Mouse (Mus musculus) adrenal gland, adult 18-20 months (tissue): ENCODE results near the gene Ap2a2. TPM values are rescaled to one million over a fixed set of nuclear protein-coding genes. Genes with fewer than 3 reads are reported as not detected.

Experiments used
- DNase-seq, 2 experiments: peaks; one replicate each; pipeline ENCODE4 v3.0.0; 2021 to 2022; ENCODE audit warnings: low spot score in 2 of 2
- long read RNA-seq, 2 experiments: library from polyadenylated mRNA; stranded (forward); transcript quantifications; one replicate each; pipeline ENCODE4 v2.0.0; 2021
- total RNA-seq, 2 experiments: library from RNA; stranded (reverse); gene quantifications; 1 replicate in 1 of 2; 2 replicates in 1 of 2; pipeline ENCODE4 v1.2.3; 2021

The Ap2a2 gene
- total RNA-seq, result 10 to 100 TPM; 56.4 to 83.8 TPM
- long read RNA-seq, experiment 1, full-length matches to known transcripts, result 77 of 135 reads
- long read RNA-seq, experiment 1, partial matches to known transcripts, result 7 of 135 reads
- long read RNA-seq, experiment 1, other reads (novel, unspliced or antisense), result 51 of 135 reads
- long read RNA-seq, experiment 2, full-length matches to known transcripts, result 86 of 154 reads
- long read RNA-seq, experiment 2, partial matches to known transcripts, result 29 of 154 reads
- long read RNA-seq, experiment 2, other reads (novel, unspliced or antisense), result 39 of 154 reads

DNA sequence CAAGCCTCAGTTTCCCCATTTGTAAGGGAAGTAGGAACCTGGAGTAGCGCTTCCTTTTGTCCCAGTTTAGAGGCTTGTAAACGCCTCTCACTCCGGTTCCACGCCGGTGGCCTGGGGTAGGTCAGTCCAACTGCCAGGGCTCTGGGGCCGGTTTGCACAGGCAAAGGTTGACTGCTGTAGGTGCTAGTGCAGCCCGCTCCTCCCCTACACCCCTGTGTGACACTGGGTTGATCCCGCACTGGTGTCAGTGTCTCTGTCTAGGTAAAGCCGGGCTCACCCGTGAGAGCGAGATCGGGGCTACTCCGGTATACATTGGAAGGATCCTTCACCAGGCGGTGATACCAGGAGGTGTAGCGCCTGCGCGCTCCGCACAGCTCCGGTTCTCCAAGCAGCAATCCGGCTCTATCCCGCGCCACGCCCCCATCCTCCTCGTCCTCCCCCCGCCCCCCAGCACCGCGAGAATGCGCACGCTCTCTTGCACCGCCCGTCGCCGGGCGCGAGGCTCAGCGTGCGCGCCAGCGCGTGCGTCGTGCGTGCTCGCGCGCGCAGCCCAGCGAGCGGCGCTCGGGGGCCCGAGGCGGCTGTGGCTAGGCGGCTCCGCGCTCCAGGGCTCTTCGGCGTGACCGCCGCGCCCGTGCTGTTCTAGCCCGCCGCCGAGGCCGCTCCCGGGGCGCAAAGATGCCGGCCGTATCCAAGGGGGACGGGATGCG is at the start of gene Ap2a2:
TSS of gene Ap2a2 (plus strand) at position 492 of the 710 bp plus-strand sequence.
- DNase-seq, result peak; percentile 86 to 90

DNA sequence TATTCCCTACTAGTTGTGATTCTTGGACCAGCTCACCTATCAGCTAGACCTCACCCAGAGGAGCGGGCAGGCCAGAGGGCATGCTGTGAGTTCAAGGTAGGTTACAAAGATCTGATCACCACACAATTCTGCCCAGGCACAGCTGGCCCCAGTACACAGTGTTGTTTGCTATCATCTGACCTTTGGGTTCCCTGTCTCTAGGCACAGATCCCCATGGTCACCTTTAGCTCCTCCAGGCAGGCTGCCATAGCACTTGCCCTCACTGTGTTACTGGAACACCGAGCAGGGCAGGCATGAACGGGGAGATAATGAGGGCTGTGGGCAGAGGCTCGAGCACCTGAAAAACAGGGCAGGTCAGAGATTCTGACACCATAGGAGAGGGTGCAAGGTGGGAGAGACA is 44.3 kb upstream of the Ap2a2 start:
- no peak for DNase-seq

DNA sequence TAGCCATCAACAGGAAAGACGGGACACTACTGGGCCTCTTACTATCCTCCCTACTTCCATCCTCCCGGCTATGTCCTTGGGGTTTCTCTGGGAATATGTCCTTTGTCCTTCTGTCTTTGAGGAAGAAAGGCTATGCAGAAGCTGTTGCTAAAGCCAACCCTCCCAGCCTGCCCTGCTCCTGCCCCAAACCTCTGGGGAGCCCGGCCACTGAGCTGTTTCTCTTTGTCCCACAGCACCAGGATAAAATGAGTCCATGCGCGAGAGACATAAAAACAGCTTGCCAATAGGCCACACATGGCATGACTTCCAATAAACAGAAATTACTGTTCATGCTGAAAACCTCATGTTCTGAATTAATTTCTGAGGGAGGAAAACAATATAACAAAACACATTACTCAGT is 43.7 kb upstream of the Ap2a2 start:
- DNase-seq, result no peak

DNA sequence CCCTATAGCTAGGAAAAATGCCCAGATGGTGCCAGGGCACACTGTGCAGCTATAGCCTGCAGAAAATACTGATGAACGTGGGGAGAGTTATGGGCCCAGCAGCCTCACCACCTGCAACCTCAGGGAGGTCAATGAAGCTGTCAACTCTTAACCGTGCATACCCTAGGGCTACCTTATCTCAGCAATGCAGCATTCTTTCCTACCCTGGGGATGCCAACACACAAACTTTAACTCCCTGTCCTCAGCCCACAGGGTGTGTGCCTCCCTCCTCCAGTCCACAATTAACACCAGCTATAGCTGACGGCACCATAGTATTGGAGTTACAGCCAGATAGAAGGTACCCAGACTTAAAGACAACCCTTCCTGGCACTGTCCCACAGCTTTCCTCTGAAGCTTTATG is 43.0 kb upstream of the Ap2a2 start:
- DNase-seq, result no peak

DNA sequence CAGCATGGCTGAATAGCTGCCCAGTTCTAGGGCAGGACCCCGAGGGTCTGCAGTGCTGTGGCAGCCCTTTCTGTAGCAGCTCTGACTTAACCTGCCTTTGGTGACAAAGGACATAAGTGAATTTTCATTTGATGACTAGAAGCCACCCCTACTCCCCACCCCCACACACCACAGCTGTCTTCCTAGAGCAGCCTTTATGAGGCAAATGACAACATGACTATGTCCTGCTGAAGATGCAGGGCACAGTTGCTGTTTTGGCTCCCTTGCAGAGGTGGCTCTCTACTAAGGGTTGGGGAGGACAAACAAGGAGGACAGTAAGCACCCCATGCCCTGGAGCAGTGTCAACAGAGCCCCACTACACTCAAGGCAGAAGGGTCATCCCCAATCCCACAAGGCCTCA is 42.2 kb upstream of the Ap2a2 start:
- no peak for DNase-seq

DNA sequence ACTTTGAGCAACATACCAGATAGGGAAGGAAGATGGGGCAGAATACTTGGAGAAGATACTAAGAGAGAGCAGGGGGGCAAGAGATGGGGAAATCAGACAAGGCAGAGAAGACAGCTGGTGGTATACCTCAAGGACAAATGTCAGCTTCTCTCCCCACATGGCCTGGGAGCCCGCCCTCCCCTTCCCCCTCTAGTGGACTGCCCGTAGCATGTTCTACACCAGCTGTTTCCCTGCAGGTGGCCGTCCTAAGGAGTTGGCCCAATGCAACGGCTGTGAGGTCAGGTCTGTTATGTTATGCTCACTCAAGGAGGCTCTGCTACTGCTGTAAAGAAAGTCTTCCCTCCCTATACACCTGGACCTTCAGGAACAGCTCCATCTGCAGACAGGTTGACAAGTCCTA is 39.0 kb upstream of the Ap2a2 start:
- no peak for DNase-seq

DNA sequence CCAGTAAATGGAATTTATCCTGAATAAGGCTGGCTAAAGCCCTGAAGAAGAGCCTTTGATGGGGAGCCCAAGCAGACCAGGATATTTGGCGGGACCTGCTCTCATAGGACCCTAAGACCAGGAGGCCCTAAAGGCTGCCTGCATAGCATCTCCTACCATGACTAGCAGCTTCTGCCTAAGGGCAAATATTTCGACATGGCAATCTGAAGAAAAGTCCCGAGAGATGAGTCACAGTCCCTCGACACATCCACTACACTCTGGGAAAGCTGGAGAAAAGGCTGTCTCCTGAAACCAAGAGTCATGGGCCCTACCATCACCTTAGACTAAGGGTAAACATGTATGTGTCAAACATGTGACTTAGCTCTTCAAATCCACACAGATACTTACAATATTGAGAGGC is 37.7 kb upstream of the Ap2a2 start:
- no peak for DNase-seq

DNA sequence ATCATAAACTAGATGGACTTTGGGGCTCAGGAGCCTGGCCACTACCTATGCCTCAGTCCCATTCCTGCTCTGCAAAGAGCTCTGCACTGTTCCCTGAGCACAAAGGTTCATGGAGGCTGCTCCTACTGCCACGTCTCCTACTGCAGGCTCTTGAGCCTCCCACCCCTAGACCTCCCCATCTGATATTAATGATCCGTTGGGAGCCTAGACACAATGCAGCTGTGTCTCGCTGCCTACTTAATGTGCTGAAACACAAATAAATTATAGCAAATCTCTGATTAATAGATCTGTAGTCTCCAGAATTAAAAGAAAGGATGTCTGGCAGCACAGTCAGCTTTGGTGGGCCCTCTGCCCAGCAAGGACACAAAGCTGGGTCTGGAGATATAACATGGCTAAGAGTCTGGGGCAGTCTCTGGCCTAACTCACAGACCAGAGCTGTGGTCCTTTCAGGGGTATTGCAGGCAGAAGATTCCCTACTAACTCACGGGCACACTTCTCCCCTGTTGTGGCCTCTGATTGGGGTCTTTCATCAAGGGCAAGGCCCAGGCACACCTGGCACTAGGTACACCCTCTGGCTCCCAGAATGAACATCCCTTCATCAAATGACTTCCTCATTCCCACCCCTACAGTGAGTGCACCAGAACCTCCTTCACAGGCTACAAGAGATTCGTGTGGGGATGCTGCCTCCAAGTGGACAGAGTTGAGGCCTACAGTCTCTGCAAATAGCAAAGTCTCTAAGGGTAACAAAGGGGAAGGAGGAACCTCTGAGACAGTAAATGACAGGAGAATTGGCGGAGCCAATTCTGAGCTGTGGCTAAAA is 37.0 kb upstream of the Ap2a2 start:
- peak; percentile 66 to 72 for DNase-seq

DNA sequence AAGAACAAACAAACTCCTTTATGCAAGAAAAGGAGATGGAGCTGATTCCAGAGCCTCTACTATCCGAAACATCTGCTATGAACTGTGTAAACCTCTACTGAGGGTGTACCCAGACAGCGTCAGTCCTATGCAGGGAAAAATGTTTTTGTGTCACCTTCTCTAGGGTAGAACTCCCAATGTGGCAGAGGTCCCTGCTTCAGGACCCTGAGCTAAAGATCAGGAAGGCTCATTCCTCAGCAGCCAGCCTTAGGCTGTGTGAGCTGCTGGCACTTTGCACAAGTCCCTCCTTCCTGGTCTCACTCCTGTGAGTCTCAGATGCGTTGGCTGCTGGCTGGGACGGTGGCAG is 36.4 kb upstream of the Ap2a2 start:
- DNase-seq, result no peak

DNA sequence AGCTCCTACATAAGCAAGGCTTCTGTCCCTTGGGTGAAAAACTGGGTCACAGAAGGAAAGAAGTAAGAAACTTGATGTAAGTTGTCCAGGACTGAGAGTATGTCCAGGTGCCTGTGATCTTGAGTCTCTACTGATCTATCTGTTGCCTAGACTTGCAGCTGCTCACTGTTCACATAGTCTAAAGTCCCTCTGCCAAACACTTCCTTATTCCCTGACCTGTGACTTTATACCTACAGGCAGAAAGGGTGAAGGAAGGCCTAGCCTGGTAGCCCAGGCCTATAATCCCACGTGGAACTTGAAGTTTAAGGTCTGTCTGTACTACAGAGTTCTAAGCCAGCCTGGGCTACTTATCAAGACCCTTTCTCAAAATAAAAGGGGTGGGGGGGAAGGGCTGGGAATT is 26.4 kb upstream of the Ap2a2 start:
- no peak for DNase-seq

DNA sequence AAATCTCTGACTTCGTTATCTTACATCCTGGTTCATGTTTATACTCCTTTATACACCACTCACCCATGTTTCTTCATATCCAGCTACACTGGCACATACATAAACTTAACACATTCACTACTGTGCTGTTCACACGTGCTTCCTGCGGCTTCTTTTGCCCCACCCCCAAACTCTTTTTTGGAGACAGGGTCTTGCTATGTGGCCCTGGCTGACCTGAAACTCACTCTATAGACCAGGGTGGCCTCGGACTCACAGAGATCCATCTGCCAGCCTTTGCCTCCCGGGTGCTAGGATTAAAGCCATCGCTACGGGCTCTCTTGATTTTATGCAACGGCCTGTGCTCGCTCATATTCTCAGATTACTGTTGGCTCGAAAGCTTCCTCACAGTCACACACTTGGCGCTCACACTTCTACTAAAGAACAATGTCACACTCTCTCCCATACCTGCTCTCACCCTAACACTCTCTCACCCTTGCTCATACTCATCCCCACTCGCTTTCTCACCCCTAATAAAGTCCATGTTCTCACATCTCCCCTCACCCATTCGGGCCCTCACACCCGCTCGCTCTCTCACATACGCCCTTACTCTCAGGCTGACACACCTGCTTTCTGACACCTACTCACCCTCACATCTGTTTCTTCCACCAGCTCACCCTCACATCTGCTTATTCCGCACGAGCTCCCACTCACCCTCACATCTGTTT is 23.0 kb upstream of the Ap2a2 start:
- no peak for DNase-seq

DNA sequence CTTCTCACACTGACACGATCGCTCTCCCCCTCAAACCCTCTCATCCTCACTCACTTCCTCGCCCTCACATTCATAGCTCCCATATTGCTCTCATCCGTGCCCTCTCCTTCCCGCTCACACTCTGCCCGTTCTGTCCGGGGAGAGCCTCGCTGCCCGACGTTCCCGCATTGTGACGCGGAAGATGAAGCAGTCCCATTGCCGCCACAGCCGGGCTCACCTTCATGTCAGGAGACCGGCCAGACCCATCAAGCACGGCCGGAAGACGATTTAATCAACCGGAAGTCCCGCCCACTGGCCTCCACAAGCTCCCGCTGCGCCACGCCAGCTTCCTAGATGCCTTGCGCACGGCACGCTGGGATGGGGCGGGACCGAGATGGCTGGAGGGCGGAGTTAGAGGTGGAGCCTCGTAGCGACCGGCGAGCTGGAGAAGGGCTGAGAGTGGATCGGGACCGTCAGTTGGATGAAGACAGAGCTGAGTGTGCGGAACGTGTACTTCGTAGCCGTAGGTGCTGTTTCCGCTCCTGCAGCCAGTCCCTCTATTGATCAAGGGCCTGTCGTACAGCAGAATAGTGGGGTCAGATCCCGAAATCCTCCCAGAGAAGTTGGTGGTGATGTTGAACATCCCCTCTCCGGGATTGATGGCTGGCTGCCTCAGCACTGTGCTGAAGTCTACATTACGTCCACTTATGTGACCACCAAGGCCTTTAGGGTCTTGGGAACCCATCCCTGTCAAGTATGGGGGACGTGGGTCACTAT is 22.2 kb upstream of the Ap2a2 start, which contains the start of gene Chid1:
TSS of gene Chid1 (minus strand) at position 302 of the 756 bp plus-strand sequence.
- DNase-seq, result peak; percentile 96 to 98

DNA sequence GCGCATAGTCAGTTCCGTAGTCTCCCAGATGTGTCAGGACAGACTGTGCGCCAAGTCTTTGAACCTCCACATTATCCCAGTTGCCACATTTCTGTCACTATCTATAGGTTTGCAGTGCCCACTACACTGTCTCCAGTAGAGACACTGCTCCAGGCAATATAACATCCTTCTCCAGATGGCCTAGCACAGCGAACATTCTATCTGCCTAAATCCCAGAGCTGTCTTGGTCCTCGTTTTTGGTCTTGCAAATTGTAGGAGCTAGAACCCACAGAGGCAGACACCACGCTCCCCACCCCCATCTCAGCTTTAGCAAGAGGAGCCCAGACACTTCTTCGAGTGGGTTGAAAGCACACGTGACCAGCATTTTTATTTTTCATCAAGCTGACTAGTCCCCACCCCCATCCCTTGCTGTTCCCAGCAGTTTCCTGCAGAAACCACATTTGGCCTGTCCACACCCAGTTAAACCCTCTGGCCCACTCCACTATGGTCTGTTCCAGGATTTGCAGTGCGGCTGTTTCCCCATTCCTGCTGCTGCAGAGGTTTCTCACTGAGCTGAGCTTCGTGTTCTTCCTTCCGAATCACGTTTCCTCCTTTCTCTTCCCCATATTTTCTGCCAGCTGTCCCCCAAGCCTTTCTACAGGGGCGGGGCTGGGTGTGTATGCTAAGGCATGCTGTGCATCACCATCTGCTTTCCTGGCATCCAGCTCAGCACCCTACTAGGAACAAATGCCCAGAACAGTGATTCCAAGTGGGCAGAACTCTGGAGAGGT is 21.5 kb upstream of the Ap2a2 start:
- peak in 1 of 2 experiments; percentile 36 for DNase-seq

DNA sequence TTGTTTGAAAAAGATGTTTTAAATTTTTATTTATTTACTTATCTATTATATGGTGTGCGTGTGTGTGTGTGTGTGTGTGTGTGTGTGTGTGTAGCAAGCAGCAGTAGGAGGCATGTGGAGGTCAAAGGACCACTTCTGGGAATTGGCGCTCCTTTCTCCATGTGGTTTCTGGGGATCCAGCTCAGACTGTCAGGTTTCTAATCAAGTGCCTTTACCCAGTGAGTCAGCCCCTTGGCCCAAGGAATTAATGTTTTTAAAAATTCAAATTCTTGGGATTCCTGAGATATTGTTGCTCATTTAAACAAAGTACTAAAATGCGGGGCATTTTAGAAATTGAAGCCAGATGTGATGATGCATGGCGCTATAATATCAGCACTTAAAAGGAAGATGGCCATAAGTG is 20.3 kb upstream of the Ap2a2 start:
- no peak for DNase-seq

DNA sequence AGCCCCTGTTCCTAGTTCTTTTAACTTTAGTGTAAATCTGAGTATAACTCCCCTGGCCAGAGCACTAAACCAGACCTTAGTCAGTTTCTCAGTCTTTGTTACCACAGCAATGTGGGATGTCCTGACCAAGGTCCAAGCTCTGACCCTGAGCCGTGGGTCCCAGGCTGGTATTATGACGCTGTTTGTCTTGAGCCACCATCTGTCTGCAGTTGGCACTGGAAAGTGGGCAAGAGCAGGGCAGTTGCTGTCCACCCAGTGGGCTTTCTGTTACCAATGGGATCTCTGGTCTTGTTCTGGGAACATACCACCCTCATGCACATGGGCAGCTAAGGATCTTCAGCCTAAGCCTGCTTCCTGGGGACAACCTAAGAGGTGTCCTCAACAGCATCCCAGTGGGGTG is 19.4 kb upstream of the Ap2a2 start:
- DNase-seq, result no peak

DNA sequence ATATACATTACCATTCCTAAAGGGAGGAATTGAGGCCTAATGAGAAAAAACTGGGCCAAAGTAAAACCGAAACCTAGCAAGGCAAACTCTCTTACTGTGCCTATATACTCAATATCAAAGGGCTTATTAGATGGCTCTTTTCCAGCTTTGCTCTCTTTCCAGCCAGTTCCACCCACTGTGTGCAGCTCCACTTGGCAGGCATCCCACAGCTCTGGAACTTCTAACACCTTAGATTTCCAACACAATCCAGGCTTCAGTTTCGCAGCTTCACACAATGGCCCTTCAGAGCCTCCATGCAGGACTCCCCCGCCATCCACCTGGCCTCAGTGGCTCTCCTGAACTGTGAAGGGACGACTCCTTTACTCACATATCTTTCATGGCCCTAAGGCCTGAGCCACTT is 17.3 kb upstream of the Ap2a2 start:
- no peak for DNase-seq

DNA sequence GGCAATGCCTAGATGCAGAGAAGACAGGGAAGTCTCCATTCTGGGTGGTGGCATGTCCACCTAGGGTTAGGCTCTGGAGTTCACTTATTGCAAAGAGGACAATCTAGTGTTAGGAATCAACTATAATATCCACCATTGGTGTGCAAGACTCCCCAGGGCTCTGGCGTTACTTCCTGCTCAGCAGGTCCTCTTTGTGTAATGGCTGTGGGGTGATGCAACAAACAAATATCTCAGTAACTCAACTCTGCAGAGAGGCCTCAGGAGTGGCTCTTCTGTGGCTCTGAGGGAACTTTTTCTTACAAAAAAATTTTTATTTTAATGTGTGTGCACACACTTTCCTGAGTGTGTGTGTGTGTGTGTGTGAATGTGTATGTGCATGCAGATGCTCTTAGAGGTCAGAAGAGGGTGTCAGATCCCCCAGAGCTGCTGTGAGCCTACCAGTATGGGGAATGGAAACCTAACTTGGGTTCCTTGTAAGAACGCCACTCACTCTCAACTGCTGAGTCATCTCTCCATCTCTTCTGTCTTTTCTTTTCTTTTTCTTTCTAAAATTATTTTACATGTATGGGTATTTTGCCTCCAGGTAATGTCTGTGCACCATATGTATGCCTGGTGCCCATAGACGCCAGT is 12.4 kb upstream of the Ap2a2 start:
- no peak for DNase-seq

DNA sequence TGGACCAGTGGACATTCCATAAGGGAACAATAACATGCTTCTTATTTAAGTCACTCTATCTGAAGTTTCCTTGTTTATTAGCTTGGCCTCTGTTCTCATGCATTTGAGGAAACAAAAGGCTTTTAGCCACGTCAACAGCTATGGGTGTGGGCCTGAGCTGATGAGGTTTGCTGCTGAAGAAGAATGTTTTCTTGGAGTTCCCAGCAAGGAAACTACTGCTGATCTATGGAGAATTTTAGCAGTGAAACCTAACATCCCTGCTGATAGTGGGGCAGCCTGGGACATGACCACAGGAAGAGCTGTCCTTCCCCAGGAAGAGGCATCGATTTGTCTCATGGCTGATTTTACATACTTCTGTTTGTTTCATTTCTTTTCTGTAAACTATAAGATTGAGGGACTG is 11.5 kb upstream of the Ap2a2 start:
- DNase-seq, result no peak

DNA sequence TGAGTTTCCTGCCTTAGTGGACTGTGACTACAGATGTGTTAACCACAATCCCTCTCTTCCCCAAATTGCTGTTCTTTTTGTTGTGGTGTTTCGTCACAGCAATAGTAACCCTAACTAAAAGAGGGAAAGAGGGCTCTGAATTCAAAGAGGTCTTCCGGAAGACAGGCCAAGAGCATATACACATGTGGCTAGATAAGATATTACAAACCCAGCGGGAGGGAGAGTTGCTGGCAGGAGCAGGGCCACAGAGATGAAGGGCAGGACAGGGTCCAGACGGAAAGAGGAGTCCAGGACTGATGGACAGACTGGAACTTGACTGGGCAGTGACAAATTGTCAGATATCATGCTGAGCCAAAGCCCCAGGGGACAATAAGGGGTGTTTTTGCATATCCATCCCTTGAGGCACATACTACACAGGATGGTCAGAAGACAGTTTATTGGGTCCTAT is 3.6 kb upstream of the Ap2a2 start:
- no peak for DNase-seq
